Mouse (Mus musculus): ENCODE data around the gene Ptpn20.
A peak's percentile ranks its signal among the peaks of the same experiment; 100 is the strongest.

Ptpn20 gene

DNA sequence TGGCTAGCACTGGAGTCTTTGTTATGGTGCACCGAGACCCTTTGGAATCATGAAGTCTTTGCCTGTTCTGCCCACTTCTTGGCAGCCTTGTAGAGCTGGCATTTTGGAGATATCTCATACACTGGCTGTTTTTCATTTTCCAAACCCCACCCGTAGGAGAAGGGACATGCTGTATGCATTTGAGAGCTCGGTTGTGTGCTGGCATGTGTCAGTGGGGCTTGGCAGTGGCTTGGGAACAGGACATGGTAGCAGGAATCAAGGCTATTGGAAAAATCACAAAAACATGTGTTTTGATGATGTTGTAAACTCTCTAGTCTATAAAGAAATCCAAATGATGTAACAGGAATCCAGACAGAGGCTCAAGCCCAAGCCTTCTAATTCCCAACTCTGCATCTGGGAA is 89.7 kb downstream of the Ptpn20 start:
- DNase-seq: no peak

DNA sequence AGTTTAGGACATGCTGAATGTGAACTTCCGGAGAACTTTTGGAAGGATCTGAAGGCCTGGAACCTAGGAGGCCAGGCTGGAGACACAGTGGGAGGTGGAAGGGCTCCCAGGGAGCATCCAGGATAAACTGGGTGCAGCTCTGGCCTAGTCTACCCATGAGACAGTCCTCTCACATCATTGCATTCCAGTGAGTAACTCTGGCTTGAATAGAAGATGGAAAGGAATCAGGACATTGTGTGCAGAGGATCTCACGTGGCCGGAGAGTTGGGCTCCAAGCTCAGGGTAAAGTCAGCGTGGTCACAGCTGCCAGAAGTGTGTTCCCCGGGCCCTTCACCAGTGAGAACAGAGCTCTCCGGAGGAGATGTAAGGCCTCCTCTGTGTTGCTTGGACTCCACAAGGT is 91.6 kb downstream of the Ptpn20 start:
- peak; percentile 31 for DNase-seq

DNA sequence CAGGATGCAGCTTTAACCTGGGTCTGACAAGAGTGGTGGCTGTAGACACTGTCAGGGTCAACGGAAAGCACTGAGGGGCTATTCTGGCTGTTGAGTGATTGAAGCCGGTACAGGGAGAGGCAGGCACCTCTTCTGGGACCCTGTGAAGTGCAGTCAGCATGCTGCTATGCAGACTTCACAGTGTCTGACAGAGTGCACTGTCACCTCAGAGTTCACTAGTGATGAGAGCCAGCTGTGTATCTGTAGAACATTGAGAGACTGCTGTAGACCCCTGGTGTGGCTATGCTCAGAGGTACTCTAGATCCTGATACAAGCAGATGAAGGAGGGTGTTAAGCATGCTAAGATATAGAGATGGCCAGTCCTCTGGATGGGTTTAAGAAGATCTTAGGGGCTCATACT is 93.8 kb downstream of the Ptpn20 start:
- no peak for DNase-seq

DNA sequence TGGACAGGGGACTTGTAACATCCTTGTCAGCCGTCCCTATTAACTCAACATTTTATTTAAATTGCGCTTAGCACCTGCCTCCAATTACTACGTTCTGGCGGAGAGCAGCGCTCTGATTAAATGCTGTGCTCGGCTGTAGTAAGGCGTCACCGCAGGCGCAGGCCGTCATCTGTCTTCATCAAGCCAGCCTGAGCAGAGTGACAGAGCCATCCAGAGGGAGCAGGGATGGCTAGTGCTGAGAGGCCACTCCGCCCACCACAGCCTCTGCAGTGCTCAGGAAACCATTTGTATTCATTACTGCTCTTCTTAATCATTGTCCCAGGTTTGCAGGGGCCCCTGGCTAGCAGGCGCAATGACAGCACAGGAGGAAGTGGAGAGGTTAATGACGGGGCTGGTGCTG is 94.7 kb downstream of the Ptpn20 start:
- DNase-seq: no peak

DNA sequence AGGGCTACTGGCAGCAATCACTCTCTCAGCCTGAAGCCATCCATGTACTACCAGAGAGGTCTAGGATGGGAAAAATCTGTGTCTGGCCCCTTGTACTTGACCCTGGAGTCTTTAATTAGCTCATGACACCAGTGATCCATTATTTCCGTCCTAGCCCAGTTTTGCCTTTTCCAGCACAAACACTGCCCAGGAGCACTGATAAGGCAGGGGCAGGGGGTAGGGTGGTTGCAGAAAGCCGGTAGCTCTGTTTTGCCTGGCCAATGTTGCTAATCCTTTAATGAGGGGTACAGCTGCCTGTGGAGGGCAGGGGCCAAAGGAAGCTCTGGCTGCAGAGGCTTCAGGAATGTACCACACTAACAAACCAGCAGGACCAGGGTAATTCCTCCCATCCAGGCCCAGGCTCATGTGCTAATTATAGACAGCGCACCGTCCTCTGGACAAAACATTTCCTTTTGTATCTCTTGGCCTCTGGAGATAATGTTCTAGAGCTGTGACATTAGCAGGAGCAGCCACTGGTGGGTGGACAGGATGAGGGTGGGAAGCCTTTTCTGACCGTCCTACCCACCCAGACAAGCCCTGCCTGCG is 98.5 kb downstream of the Ptpn20 start:
- peak; percentile 19 for DNase-seq

DNA sequence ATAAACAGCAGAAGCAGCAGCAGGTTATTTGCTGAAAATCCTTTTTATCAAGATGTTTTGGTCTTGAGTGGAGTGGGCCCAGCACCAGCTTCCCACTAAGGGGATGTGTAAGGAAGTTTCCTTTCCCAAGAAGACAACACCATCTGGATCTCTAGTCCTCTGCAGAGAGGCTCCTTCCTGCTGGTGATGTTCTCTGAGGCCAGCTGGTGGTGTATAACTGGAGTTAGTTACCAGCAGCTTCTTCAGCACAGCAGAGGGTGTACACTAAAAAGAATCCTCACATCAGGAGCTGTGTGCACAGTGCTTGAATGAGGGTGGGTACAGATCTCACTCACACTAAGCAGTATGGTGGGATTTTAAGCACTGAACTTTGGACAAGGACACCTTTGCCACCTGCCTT is 100.0 kb downstream of the Ptpn20 start:
- no peak for DNase-seq

All from lung, postnatal 36 days (tissue).